Mouse (Mus musculus): ENCODE measurements around the gene Cyp2c66.
"Not testable (repeated sequence)": the region's sequence is repeated elsewhere in the genome, so short reads cannot be mapped to it uniquely, and the experiment has no call there.

The Cyp2c66 gene

DNA sequence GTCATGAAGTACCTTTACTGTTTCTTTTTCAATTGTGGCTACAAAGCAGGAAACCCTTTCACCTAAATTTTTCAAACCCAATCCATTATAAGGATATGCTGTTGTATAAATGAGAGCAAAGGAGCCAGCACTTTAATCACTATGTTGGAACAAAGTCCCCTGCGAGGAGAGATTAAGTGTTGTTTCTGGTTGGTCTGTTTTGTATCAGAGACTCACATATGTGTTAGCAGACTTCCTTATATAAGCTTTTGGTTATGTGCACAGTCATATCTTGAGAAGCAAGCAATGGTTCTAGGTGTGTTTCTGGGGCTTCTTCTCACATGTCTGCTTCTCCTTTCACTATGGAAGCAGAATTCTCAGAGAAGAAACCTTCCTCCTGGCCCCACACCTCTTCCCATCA lies at the start of gene Cyp2c66:
Cyp2c66 (plus strand) TSS at position 255 of the 400 bp plus-strand sequence.
- in situ Hi-C loops (cut with MboI, MseI) = no loop called here

GRCm38 (mm10) chr19:39098779-39099178 lies 14.9 kb upstream of the Cyp2c66 start:
- in situ Hi-C loops (cut with MboI, MseI) = not testable (repeated sequence)

DNA sequence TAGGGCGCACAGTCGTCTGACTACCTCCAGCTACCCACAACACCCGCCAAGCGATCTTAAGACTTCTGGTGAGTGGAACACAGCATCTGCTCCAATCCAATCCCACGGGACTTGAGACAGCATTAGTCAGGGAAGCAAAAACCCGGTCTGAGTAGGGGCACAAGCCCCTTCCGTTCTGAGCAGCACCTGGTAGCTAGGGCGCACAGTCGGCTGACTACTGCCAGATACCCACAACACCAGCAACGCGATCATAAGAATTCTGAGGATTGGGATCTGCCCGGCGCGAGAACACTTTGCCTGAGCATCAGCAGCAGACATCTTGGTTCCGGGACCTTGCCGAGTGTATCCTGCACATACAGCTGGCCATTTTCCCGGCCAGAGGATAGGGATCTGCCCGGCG lies 43.1 kb downstream of the Cyp2c66 start:
- in situ Hi-C loops (cut with MboI, MseI) = not testable (repeated sequence)
